Mouse (Mus musculus) kidney, embryonic 16.5 days (tissue): Measurements from ENCODE around the gene Dennd4b. TPM values are rescaled to one million over a fixed set of nuclear protein-coding genes. Genes with fewer than 3 reads are reported as not detected.

Source experiments
- ATAC-seq: fragments of 200-750 bp; cut with Nextera tagmentation; 2 replicates; pipeline ENCODE4 v1.8.0; 2017; ENCODE audit warnings: moderate TSS enrichment; ENCODE audit not compliant: low FRiP score, low TSS enrichment
- H3K27ac ChIP-seq: fragments of 300-500 bp; sonication (generic); 2 replicates; pipeline ENCODE4 v1.5.1; 2014; ENCODE audit warnings: low read length
- H3K27me3 ChIP-seq: fragments of 300-500 bp; sonication (generic); 2 replicates; pipeline ENCODE4 v1.6.1; 2014; ENCODE audit warnings: low read length, control low read depth, mixed read lengths; ENCODE audit not compliant: insufficient read depth
- H3K36me3 ChIP-seq: fragments of 300-500 bp; sonication (generic); 2 replicates; pipeline ENCODE4 v1.6.1; 2014; ENCODE audit warnings: low read length, control low read depth, mixed read lengths; ENCODE audit not compliant: insufficient read depth
- H3K4me1 ChIP-seq: fragments of 300-500 bp; sonication (generic); 2 replicates; pipeline ENCODE4 v1.6.1; 2014; ENCODE audit warnings: low read length, control low read depth, mixed read lengths; ENCODE audit not compliant: insufficient read depth
- H3K4me2 ChIP-seq: fragments of 300-500 bp; sonication (generic); replicated peaks from 2 replicates; pipeline ENCODE4 v1.6.1; 2014; ENCODE audit warnings: low read depth, low read length
- H3K4me3 ChIP-seq: fragments of 300-500 bp; sonication (generic); 2 replicates; pipeline ENCODE4 v1.5.1; 2014; ENCODE audit warnings: mild to moderate bottlenecking, low read length
- H3K9ac ChIP-seq: fragments of 300-500 bp; sonication (generic); replicated peaks from 2 replicates; pipeline ENCODE4 v1.6.1; 2014; ENCODE audit warnings: low read length
- H3K9me3 ChIP-seq: fragments of 300-500 bp; sonication (generic); 2 replicates; pipeline ENCODE4 v1.6.1; 2016; ENCODE audit warnings: low read length, control low read depth
- WGBS: fragments of 180-500 bp; shearing (Covaris S2); extraction: QIAGEN DNeasy Blood & Tissue Kit; methylation state at CpG from one replicate; pipeline ENCODE4 v1.1.7; 2014; 5-methylcytosine and 5-hydroxymethylcytosine counted together
- polyA plus RNA-seq: library from polyadenylated mRNA; unstranded; fragments of >200 nt; fragmentation: Nextera tagmentation; extraction: Ambion mirVana; gene quantifications from 2 replicates; pipeline ENCODE4 v1.2.1, GENCODE M21; 2015

Dennd4b gene
- 3.7 and 4.7 TPM in 2 replicates for polyA plus RNA-seq

DNA sequence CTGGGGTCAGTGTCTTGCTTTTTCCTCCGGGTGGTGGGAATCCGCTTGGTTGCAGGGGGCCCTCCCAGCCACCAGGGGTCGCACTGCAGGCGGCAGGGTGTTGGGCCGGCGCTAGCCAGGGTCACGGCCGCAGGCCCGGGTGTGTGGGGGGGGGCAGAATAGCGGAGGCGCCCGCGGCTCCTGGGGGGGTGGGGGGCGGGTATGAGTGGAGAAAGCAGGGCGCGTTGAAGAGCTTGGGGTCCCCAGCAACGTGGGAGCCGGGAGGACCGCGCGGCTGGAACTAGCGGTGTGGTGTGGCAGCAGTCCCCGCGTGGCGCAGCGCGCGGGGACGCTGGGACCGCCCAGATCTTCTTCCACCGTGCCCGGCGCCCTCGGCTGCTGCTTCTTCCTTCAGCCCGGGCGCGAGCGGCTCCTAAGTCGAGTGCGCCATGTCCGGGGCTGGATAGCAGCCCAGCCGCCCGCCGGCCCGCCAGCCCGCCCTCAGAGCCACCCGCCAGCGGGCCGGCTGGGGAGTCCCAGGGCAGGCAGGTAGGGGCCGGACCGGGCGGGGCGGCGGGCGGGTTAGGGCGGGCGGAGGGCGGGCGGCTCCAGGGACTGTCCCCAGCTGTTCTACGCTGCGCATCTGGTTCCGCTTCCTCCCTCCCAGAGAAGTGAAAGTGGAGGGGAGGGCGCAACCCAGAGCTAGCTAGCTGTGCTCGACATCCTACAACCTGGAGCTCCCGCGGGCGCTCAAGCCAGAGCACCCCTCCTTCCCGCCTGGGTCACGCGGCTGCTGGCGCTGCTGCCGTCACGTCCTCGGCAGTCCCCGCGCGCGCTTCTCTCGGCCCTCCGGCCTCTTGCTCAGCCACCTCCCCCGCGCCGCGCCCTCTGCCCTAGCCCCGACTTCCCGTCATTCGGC, at the start of gene Dennd4b:
TSS of gene Dennd4b (plus strand) at position 152 of the 898 bp plus-strand sequence.
- WGBS: under 1% methylated on average over 72 of the region's 87 CpGs
- Histone ChIP-seq H3K27me3 (no peaks in the 10 kb centered on the region), H3K4me2 (peak within 1 kb of the TSS; percentile 95), H3K9me3 (no peaks in the 10 kb centered on the region), H3K36me3 (peaks cover 28% of the 10 kb centered on the region), H3K4me3 (peak within 1 kb of the TSS; percentile 89), H3K4me1 (peaks cover 17% of the 10 kb centered on the region), H3K9ac (peak within 1 kb of the TSS; percentile 89), H3K27ac (peak within 1 kb of the TSS; percentile 97)
- peak; percentile 94 for ATAC-seq

DNA sequence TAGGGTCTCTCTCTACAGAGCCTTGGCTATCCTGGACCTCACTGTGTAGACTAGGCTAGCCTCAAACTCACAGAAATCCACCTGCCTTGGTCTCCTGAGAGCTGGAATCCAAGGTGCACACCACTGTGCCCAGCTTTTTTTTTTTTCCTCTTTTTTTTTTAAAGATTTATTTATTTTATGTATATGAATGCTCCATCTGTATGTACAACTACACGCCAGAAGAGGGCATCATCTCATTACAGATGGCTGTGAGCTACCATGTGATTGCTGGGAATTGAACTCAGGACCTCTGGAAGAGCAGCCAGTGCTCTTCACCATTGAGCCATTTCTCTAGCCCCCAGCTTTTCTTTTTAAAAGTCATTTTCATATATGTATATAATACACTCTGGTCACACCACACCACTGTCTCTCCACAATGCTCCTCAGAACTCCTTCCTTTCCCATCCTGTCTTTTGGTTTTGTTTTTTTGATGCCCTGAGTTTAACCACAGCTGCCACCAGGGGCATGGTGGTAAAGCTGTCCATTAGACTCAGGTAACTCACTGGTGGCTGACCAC, 49.1 kb upstream of the Dennd4b start:
- WGBS: 56% methylated on average over 1 of the region's 1 CpGs
- Histone ChIP-seq H3K9me3 (no peaks in the 10 kb centered on the region), H3K9ac (no peak overlapping the region), H3K4me1 (peaks cover 24% of the 10 kb centered on the region), H3K36me3 (peaks cover 17% of the 10 kb centered on the region), H3K4me2 (no peak overlapping the region), H3K4me3 (no peak overlapping the region), H3K27ac (no peak overlapping the region), H3K27me3 (no peaks in the 10 kb centered on the region)
- ATAC-seq: no peak

DNA sequence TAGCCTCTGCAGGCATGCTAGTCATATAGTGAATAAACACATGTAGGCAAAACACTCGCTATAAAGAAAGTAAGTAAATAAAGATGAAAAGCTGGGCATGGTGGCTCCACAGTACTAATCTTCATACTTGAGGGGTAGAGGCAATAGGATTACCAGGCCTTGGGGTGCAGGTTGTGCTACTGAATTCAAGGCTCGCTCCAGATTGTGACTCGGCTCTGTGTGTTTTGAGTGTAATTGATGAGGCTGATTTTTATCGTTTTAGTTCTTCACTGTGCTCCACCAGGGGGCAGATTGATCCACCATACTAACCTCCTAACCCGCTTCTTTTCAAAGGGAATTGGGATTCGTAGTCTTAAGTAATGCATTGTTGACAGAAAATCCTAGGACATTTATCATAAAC, 44.9 kb upstream of the Dennd4b start:
- ATAC-seq: peak; percentile 17; the same call in 1 of the 2 replicates
- no peaks in the 10 kb centered on the region for H3K9me3 ChIP-seq
- 9% methylated on average over 6 of the region's 6 CpGs for WGBS
- H3K9ac ChIP-seq: peak overlapping the region; percentile 71
- peaks cover 20% of the 10 kb centered on the region for H3K4me1 ChIP-seq
- peak overlapping the region; percentile 55 for H3K4me3 ChIP-seq
- H3K27ac ChIP-seq: peak overlapping the region; percentile 90
- H3K4me2 ChIP-seq: peak overlapping the region; percentile 68
- H3K36me3 ChIP-seq: peaks cover 12% of the 10 kb centered on the region
- H3K27me3 ChIP-seq: no peaks in the 10 kb centered on the region

DNA sequence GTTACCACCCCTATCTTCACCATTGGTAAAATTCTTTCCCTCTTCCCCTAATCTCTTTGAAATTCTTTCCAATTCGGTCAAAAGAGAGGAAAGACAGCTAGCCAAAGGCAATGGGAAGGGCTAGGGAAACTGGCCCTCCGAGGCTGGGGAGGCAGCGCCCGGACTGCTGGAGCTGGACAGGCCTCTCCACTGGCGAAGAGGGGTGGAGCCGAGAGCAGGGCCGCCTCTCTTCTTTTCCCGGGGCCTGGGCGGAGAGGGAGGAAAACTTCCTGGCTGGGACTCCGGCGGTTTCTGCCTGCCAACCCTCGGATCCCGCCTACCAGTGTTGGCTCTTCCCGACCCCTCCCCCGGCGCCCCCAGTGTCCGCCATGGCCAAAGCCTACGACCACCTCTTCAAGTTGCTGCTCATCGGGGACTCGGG, 44.4 kb upstream of the Dennd4b start:
- H3K4me1 ChIP-seq: peaks cover 20% of the 10 kb centered on the region
- ATAC-seq: peak; percentile 93
- WGBS: 1% methylated on average over 19 of the region's 20 CpGs

DNA sequence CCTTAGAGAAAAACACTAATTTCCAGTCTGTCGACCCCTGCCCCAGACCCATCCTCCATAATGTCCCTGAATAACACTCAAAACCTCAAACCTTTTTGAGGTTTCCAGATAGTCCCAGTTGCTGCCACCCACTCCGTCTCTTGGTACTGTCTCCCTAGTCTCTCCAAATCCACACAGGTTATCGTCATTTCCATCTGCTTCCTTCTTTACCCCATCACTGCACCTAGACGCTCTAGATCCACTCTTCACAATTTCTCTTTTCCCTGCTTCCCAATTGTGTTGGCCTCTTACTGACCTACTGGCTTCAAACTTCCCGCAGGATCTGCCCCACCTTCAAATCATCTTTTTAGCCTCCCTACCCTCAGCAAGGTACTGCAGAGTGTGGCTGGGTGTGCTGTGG, 43.9 kb upstream of the Dennd4b start:
- WGBS: 20% methylated on average over 5 of the region's 5 CpGs
- Histone ChIP-seq H3K4me1 (peaks cover 20% of the 10 kb centered on the region), H3K27ac (peak overlapping the region; percentile 90; the same call in 1 of the 2 replicates), H3K36me3 (peaks cover 23% of the 10 kb centered on the region), H3K4me2 (peak overlapping the region; percentile 68), H3K9ac (peak overlapping the region; percentile 71), H3K9me3 (no peaks in the 10 kb centered on the region), H3K27me3 (no peaks in the 10 kb centered on the region), H3K4me3 (peak overlapping the region; percentile 55)
- ATAC-seq: no peak

More for the DNA sequence above, 44.4 kb upstream of the Dennd4b start:
- H3K9ac ChIP-seq: peak overlapping the region; percentile 71
- H3K4me2 ChIP-seq: peak overlapping the region; percentile 68
- no peaks in the 10 kb centered on the region for H3K9me3 ChIP-seq
- peaks cover 17% of the 10 kb centered on the region for H3K36me3 ChIP-seq
- H3K4me3 ChIP-seq: peak overlapping the region; percentile 55
- H3K27me3 ChIP-seq: no peaks in the 10 kb centered on the region
- H3K27ac ChIP-seq: peak overlapping the region; percentile 90

DNA sequence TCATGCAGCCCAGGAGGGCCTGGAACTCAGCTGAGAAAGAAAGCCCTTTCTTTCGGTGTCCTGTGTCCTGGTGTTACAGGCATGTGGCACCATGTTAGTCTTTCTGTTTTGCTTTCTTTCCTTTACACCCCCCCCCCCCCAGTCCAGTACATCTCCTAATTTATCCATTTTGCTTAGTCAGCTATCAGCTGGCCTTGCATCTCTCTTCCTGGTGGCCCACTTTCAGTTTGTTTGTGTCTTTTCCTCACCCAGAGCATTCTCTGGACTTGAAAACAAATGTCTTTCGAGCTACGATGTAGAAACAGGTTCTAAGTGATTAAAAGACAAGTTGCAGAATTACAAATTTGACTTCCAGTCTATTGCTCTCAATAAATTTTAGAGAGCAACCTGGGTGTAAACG, 42.5 kb upstream of the Dennd4b start:
- H3K4me1 ChIP-seq: peaks cover 20% of the 10 kb centered on the region
- ATAC-seq: no peak
- no peaks in the 10 kb centered on the region for H3K9me3 ChIP-seq
- 76% methylated on average over 4 of the region's 4 CpGs for WGBS
- no peak overlapping the region for H3K9ac ChIP-seq
- H3K27me3 ChIP-seq: no peaks in the 10 kb centered on the region
- 0 out of 2 replicates have a peak overlapping the region, but pooled peaks have one; percentile 6 for H3K4me2 ChIP-seq
- H3K36me3 ChIP-seq: peaks cover 24% of the 10 kb centered on the region
- H3K4me3 ChIP-seq: no peak overlapping the region
- no peak overlapping the region for H3K27ac ChIP-seq

DNA sequence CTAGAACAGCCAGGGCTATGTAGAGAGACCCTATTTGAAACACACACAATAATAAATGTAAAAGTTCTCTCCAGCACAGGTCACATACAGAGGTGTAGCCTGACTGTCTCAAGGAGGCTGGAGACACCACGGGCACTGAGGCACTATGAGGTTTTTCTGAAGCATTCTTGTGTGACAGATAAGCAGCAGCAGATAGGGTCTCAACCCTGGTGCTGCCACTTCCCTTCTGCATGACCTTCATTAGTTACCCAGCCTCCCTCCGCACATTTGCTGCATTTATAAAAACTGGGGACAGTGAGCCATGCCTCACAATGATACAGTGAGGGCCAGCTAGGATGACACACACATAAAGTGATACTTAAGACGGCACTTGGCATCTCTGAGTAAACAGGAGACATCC, 42.0 kb upstream of the Dennd4b start:
- Histone ChIP-seq H3K4me2 (0 out of 2 replicates have a peak overlapping the region, but pooled peaks have one; percentile 6), H3K36me3 (peaks cover 24% of the 10 kb centered on the region), H3K27me3 (no peaks in the 10 kb centered on the region)

DNA sequence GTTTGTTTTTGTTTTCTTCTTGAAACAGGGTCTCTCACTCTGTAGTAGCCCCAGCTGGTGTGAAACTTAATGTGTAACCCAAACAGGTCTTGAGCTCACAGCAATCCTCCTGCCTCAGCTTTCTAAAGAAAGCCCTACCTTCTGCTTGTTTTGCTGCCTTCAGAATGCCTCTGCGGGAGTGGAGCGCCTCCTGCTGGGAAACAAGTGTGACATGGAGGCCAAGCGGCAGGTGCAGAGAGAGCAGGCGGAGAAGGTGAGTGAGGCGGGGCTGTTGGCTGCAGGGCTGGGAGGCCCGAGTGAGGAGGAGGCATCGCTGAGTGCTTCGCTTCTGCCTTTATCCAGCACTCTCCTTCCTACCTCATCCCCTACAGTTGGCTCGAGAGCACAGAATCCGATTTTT, 40.7 kb upstream of the Dennd4b start:
- H3K9me3 ChIP-seq: no peaks in the 10 kb centered on the region
- no peaks in the 10 kb centered on the region for H3K27me3 ChIP-seq
- H3K4me3 ChIP-seq: no peak overlapping the region
- H3K9ac ChIP-seq: no peak overlapping the region
- peaks cover 24% of the 10 kb centered on the region for H3K36me3 ChIP-seq
- WGBS: 87% methylated on average over 10 of the region's 10 CpGs
- no peak overlapping the region for H3K4me2 ChIP-seq
- H3K27ac ChIP-seq: no peak overlapping the region
- H3K4me1 ChIP-seq: peaks cover 20% of the 10 kb centered on the region
- ATAC-seq: no peak

More for the DNA sequence above, 42.0 kb upstream of the Dennd4b start:
- no peak overlapping the region for H3K4me3 ChIP-seq
- 36% methylated on average over 3 of the region's 3 CpGs for WGBS
- ATAC-seq: no peak
- peaks cover 20% of the 10 kb centered on the region for H3K4me1 ChIP-seq
- no peaks in the 10 kb centered on the region for H3K9me3 ChIP-seq
- no peak overlapping the region for H3K27ac ChIP-seq
- H3K9ac ChIP-seq: no peak overlapping the region

DNA sequence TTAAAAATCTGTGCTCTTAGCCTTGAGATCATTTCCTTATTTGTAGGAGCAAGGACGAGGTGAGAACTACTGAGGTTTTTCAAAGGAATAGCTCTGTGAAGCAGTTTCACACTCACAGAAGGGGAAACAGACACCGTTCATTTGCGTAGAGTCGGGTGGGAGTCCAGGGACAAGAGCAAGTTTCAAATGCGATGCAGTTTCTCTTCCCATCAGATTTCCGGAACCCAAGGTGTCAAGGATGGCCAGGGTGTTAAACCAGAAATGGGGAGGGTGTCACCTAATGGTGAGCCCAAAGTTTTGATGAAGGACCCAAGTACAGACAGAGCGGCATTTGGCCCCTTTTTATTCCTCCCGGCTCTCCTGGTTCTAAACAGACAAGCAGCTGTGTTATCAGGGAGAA, 33.9 kb upstream of the Dennd4b start:
- peak; percentile 9; the same call in 1 of the 2 replicates for ATAC-seq
- WGBS: 13% methylated on average over 8 of the region's 8 CpGs

More for the DNA sequence above, 33.9 kb upstream of the Dennd4b start:
- peaks cover 7% of the 10 kb centered on the region; the same call in 1 of the 2 replicates for H3K4me1 ChIP-seq
- peaks cover 26% of the 10 kb centered on the region for H3K36me3 ChIP-seq
- no peaks in the 10 kb centered on the region for H3K9me3 ChIP-seq
- no peaks in the 10 kb centered on the region for H3K27me3 ChIP-seq
- peak overlapping the region; percentile 69 for H3K4me3 ChIP-seq
- peak overlapping the region; percentile 81 for H3K4me2 ChIP-seq
- H3K9ac ChIP-seq: peak overlapping the region; percentile 90
- H3K27ac ChIP-seq: peak overlapping the region; percentile 91
